Mouse (Mus musculus): Measurements from ENCODE around the gene Spen.

DNA sequence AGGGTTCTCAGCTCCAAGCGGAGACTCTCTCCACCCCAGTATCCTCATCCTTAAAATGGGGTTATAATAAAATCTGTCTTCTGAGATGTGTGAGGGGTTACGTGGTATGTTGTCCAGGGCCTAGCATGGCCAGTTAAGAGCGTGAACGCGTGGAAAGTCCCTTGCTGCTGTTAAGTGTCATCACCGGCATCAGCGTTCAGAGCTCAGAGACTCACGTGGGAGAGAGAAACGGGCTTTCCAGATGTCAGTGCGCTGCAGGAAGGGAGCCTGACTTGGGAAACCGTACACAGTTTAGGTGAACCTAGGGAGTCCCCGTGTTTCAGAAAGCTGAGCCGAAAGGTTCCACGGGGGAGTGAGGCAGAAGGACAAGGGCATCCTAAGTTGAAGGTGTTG is 93.1 kb downstream of the Spen start:
- TF ChIP-seq TAL1 (IDR thresholded peaks at IDR 0.05; ENCODE audit: low read length), result no peak
- no peak for TF ChIP-seq GATA1 (IDR thresholded peaks at IDR 0.05; ENCODE audit: low read length)
